Mouse (Mus musculus) heart, postnatal 0 days (tissue): ENCODE measurements at regions not wholly inside any gene's neighbourhood (a gene's known extent, or its start where the extent isn't known, plus 50 kb on each side); places are given as distances from the start of the nearest gene placed in this dataset.

ENCODE experiments used
- CTCF ChIP-seq: IDR thresholded peaks from 2 replicates; pipeline ENCODE4 v1.5.1; 2016; ENCODE audit warnings: antibody characterized with exemption, control low read depth, low read depth
- EP300 ChIP-seq: IDR thresholded peaks from 2 replicates; pipeline ENCODE4 v1.6.1; 2016; ENCODE audit warnings: antibody characterized with exemption, low read depth

- TF ChIP-seq EP300 = no peak
- TF ChIP-seq CTCF = no peak
These were observed 72.5 kb upstream of the Cldn5 start for GRCm38 (mm10) chr16:18704126-18704525.
